Mouse (Mus musculus): ENCODE measurements around the gene Batf3.
"Not testable (repeated sequence)": the region's sequence is repeated elsewhere in the genome, so short reads cannot be mapped to it uniquely, and the experiment has no call there.

Batf3 gene

GRCm38 (mm10) chr1:191132934-191133333, 35.3 kb downstream of the Batf3 start:
- DNase-seq (ENCODE audit: low spot score), result no peak

- no peak for DNase-seq (ENCODE audit: low spot score)
Measured at GRCm38 (mm10) chr1:191135406-191135805, 37.8 kb downstream of the Batf3 start.

GRCm38 (mm10) chr1:191138436-191138835, 40.8 kb downstream of the Batf3 start:
- DNase-seq (ENCODE audit: low spot score), result no peak

- DNase-seq (ENCODE audit: low spot score), result no peak
Measured at GRCm38 (mm10) chr1:191138874-191139495, 41.3 kb downstream of the Batf3 start.

GRCm38 (mm10) chr1:191140983-191141382, 43.3 kb downstream of the Batf3 start:
- no peak for DNase-seq (ENCODE audit: low spot score)

GRCm38 (mm10) chr1:191149489-191149888, 51.8 kb downstream of the Batf3 start:
- DNase-seq (ENCODE audit: low spot score), result not testable (repeated sequence)

GRCm38 (mm10) chr1:191150924-191151605, 53.4 kb downstream of the Batf3 start:
- no peak for DNase-seq (ENCODE audit: low spot score)

- DNase-seq (ENCODE audit: low spot score), result peak; percentile 47
Measured at GRCm38 (mm10) chr1:191153052-191153451, 55.4 kb downstream of the Batf3 start.

- no peak for DNase-seq (ENCODE audit: low spot score)
Measured at GRCm38 (mm10) chr1:191154314-191154713, 56.7 kb downstream of the Batf3 start.
